Mouse (Mus musculus): ENCODE data around the gene Hoxc11.

DNA sequence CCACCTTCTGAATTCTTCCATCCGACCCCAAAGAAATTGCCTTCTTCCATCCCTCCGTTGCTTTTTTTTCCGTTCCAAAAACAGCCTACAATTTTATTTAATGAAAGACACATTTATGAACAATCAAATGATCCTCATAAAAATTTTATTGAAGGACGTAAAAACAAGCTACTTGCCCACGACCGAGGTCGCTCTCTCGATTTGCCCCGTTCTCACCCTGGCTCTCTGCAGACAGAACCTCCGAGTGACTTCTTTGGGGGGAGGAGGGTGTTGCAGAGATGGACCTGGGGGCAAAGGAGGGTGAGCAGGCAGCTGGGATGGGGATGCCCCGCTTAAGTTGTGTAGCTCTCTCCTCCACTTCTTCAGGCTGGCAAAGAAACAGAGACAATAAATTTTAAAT is 26.1 kb downstream of the Hoxc11 start:
- no peak for TF ChIP-seq CTCF (IDR thresholded peaks at IDR 0.05; ENCODE audit: borderline replicate concordance, insufficient read depth, low read depth, low read length)
- no peak for TF ChIP-seq POLR2A (IDR thresholded peaks at IDR 0.05; ENCODE audit: borderline replicate concordance, insufficient read depth, low read length)

All from cerebellum, adult 2 months (tissue).